Mouse (Mus musculus) heart, embryonic 12.5 days (tissue): ENCODE results near the gene Cptp. TPM values are rescaled to one million over a fixed set of nuclear protein-coding genes. Genes with fewer than 3 reads are reported as not detected.

Source experiments
- ATAC-seq: fragments of 200-750 bp; cut with Nextera tagmentation; 2 replicates; pipeline ENCODE4 v1.8.0; 2017; ENCODE audit warnings: moderate TSS enrichment, moderate library complexity; ENCODE audit not compliant: insufficient number of reproducible peaks, low FRiP score
- H3K27ac ChIP-seq: fragments of 300-500 bp; sonication (generic); 2 replicates; pipeline ENCODE4 v1.5.1; 2016; ENCODE audit warnings: mild to moderate bottlenecking, moderate library complexity; ENCODE audit not compliant: poor library complexity, severe bottlenecking
- H3K27me3 ChIP-seq: fragments of 300-500 bp; sonication (generic); replicated peaks from 2 replicates; pipeline ENCODE4 v1.6.1; 2016; ENCODE audit warnings: mild to moderate bottlenecking, moderate library complexity
- H3K36me3 ChIP-seq: fragments of 300-500 bp; sonication (generic); 2 replicates; pipeline ENCODE4 v1.6.1; 2016; ENCODE audit warnings: mild to moderate bottlenecking, moderate library complexity
- H3K4me1 ChIP-seq: fragments of 300-500 bp; sonication (generic); replicated peaks from 2 replicates; pipeline ENCODE4 v1.6.1; 2016; ENCODE audit warnings: mild to moderate bottlenecking
- H3K4me2 ChIP-seq: fragments of 300-500 bp; sonication (generic); 2 replicates; pipeline ENCODE4 v1.6.1; 2016; ENCODE audit warnings: mild to moderate bottlenecking, moderate library complexity
- H3K4me3 ChIP-seq: fragments of 300-500 bp; sonication (generic); 2 replicates; pipeline ENCODE4 v1.5.1; 2016; ENCODE audit warnings: mild to moderate bottlenecking
- H3K9ac ChIP-seq: fragments of 300-500 bp; sonication (generic); 2 replicates; pipeline ENCODE4 v1.6.1; 2016; ENCODE audit warnings: mild to moderate bottlenecking, moderate library complexity
- H3K9me3 ChIP-seq: fragments of 300-500 bp; sonication (generic); replicated peaks from 2 replicates; pipeline ENCODE4 v1.6.1; 2016; ENCODE audit warnings: mild to moderate bottlenecking, moderate library complexity
- WGBS: fragments of 180-500 bp; shearing (Covaris S2); methylation state at CpG from one replicate; pipeline ENCODE4 v1.1.7; 2016; 5-methylcytosine and 5-hydroxymethylcytosine counted together
- polyA plus RNA-seq: library from polyadenylated mRNA; unstranded; fragments of >200 nt; fragmentation: Nextera tagmentation; extraction: Ambion mirVana; gene quantifications from 2 replicates; pipeline ENCODE4 v1.2.1, GENCODE M21; 2016

Cptp gene
- polyA plus RNA-seq, 1 experiment from 2014 or later, result 9.2 TPM

DNA sequence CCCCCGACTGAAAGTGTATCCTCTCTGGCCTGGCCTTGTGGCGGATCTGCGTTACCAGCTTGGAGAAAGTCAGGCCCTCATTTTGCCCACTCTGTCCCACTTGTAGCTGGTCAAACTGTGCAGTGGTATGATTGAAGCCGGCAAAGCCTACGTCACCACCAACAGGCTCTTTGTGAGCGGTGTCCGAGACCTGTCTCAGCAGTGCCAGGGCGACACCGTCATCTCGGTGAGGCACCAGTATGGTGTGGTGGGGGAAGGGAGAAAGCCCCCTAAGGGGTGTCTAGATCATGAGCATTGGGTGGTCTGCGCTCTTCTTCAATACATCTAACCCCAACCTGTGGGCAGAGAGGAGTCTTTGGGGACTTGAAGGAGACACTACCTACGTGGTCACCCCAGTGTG is 27.2 kb upstream of the Cptp start:
- Histone ChIP-seq H3K27me3 (no peaks in the 10 kb centered on the region), H3K4me2 (no peak overlapping the region), H3K4me1 (peaks cover 35% of the 10 kb centered on the region), H3K36me3 (peaks cover 48% of the 10 kb centered on the region), H3K27ac (no peak overlapping the region), H3K9ac (no peak overlapping the region), H3K9me3 (no peaks in the 10 kb centered on the region), H3K4me3 (no peak overlapping the region)
- WGBS, result 92% methylated on average over 12 of the region's 12 CpGs
- no peak for ATAC-seq

DNA sequence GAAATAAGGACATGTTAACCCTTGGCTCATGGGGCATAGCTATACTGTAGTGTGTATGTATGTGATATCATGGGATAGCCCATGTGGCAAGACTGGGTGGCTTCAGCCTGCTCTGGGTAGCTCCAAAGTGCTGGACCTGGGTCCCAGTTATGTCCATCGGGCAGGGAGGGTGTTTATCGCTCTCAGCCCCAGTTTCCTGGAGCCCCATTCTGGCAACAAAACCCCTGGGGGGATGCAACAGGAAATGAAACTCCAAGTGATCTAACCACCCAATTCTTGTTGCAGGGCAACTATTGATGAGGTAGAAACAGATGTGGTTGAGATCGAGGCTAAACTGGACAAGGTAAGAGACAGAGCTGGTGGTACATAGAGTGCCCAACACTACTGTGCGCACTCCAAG is 26.6 kb upstream of the Cptp start:
- ATAC-seq, result no peak
- H3K9me3 ChIP-seq, result no peaks in the 10 kb centered on the region
- 86% methylated on average over 4 of the region's 4 CpGs for WGBS

DNA sequence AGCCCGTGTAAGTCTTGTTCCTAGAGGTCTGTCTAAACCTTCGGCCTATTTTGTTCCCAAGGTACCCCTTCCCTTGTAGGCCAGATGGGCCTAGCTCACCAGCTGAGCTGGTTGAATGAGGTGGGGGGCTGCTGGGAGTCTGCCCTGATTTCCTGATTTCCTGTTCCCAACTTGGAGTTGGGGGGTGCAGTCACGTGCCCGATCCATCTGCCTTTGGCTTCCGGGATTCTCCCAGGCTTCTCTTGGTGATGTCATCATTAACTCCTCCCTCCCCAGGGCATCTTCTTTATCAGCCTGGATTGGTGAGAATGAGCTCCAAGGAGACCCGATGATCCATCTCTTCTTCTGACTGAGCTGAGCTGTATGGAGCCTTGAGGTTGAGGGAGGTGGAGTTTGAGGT is 26.0 kb upstream of the Cptp start:
- H3K27ac ChIP-seq, result no peak overlapping the region
- WGBS, result 35% methylated on average over 6 of the region's 6 CpGs

More for the DNA sequence above, 26.6 kb upstream of the Cptp start:
- Histone ChIP-seq H3K4me1 (peaks cover 34% of the 10 kb centered on the region), H3K27me3 (no peaks in the 10 kb centered on the region), H3K27ac (no peak overlapping the region), H3K36me3 (peaks cover 42% of the 10 kb centered on the region), H3K4me2 (no peak overlapping the region), H3K9ac (no peak overlapping the region), H3K4me3 (no peak overlapping the region)

DNA sequence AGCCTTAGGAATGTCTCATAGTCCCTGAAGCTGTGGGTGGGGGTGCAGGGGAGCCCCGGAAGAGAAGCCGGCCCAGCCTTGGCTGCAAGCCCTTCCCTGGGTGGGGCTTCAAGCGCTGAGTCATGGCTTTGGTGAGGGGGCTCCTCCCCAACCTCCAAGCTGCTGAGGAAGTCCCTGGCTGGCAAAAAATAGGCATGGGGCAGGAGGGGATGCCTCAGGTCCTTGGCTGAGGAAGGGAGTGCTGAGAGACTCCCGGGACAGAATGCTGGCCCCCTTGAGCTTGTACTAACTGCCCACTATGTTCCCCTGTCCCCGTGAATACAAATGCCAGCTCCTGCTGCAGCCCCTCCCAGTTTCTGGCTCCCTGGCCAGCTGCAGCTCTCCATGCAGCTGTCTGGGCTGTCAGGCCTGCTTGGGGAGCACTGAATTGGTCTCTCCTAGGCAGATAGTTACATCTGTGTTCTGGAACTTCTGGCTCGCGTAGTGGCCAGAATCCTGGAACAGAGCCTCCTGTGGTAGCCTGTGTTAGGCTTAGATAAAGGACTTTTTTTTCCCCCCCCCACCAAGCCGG is 25.2 kb upstream of the Cptp start:
- Histone ChIP-seq H3K9ac (peak overlapping the region; percentile 48), H3K4me1 (peaks cover 41% of the 10 kb centered on the region), H3K27ac (peak overlapping the region; percentile 34; the same call in 1 of the 2 replicates), H3K4me2 (peak overlapping the region; percentile 97), H3K9me3 (no peaks in the 10 kb centered on the region), H3K27me3 (no peaks in the 10 kb centered on the region), H3K4me3 (peak overlapping the region; percentile 1; the same call in 1 of the 2 replicates), H3K36me3 (peaks cover 33% of the 10 kb centered on the region)
- peak; percentile 52; the same call in 1 of the 2 replicates for ATAC-seq
- WGBS, result 23% methylated on average over 8 of the region's 8 CpGs

More for the DNA sequence above, 26.0 kb upstream of the Cptp start:
- Histone ChIP-seq H3K4me2 (0 out of 2 replicates have a peak overlapping the region, but pooled peaks have one; percentile 97), H3K4me3 (no peak overlapping the region), H3K9me3 (no peaks in the 10 kb centered on the region), H3K36me3 (peaks cover 37% of the 10 kb centered on the region), H3K9ac (no peak overlapping the region), H3K4me1 (peaks cover 39% of the 10 kb centered on the region), H3K27me3 (no peaks in the 10 kb centered on the region)
- ATAC-seq, result no peak

DNA sequence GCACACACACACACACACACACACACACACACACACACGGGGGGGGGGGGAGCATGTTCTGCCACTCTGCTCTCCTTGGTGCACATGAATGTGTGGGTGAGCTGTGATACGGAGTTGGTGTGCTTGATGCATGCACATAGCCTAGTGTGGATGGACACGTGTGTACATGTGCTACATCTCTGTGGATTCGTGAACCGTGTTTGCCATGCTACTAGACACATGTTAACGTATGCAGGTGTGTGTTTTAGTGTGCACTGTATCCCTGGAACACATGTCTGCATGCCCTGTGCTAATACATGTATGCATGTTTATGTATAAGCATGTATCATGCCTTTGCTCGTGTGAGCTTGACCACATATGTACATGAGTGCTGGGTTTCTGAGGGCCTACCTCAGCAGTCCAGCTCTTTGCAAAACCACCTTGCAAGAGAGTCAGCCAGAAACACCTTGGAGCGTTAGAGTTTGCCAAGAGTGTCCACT is 24.0 kb upstream of the Cptp start:
- Histone ChIP-seq H3K9me3 (no peaks in the 10 kb centered on the region), H3K27ac (no peak overlapping the region), H3K4me3 (peak overlapping the region; percentile 82), H3K9ac (peak overlapping the region; percentile 88), H3K27me3 (no peaks in the 10 kb centered on the region), H3K4me2 (peak overlapping the region; percentile 97), H3K4me1 (peaks cover 41% of the 10 kb centered on the region), H3K36me3 (peaks cover 33% of the 10 kb centered on the region)
- no peak for ATAC-seq
- WGBS, result 74% methylated on average over 8 of the region's 8 CpGs

DNA sequence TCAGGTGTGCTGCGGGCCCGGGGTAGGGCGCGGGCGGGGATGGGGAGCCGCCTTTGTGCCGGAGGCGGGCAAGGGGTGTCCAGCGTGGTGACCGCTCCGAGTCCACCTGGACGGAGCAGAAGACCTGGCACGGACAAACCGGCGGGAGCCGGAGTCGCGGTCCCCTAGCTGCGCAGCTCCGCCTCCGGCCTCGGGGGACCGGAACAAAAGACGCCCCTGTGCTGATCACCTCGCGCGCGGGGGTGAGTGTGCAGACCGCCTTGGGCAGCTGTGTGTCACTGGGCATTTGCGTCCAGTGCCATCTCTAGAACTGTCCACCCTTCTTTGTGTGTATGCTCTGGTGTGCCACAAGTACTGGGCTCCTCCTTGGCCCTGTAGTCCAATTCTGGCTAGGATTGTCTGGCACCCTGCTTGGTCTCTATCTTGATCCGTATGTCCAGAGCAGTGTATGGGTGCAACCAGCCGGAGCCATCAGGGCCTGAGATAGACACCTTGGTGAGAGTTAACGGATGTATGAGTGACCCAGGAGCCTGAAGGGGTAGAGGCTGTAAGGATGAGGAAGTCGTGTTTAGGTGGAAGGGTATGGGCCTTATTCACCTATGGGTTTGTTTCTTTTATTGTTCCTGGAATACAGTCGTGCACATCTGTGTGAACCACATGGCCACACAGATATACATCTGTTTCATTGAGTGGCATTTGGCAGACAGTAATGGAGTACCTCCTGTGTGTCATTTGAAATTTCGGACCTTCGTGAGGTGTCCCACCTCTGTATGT is 23.4 kb upstream of the Cptp start:
- 6% methylated on average over 37 of the region's 37 CpGs for WGBS
- ATAC-seq, result peak; percentile 27

DNA sequence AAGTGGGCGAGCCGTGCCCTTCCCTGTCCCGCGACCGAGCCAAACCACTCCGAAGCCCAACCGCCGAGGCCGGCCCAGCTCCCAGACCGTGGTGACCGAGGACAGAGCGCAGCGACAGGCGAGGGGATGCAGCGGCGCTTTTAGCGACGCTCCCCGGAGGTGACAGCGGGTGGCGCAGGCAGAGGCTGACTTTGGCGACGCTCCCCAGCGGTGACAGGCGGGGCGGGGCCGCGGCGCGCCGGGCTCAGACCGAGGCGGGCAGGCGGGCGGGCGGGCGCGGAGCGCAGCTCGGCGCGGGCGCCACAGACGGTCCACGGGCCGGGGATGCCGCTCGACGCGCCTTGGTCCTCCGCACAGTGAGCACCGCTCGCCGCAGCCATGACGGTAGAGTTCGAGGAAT is 22.8 kb upstream of the Cptp start:
- no peaks in the 10 kb centered on the region for H3K9me3 ChIP-seq
- peak overlapping the region; percentile 97 for H3K4me2 ChIP-seq
- peak overlapping the region; percentile 82 for H3K4me3 ChIP-seq
- peak overlapping the region; percentile 88 for H3K9ac ChIP-seq
- peak; percentile 94 for ATAC-seq
- H3K4me1 ChIP-seq, result peaks cover 41% of the 10 kb centered on the region
- no peaks in the 10 kb centered on the region for H3K27me3 ChIP-seq
- peak overlapping the region; percentile 93 for H3K27ac ChIP-seq
- H3K36me3 ChIP-seq, result peaks cover 39% of the 10 kb centered on the region
- under 1% methylated on average over 54 of the region's 56 CpGs for WGBS

More for the DNA sequence above, 23.4 kb upstream of the Cptp start:
- H3K36me3 ChIP-seq, result peaks cover 36% of the 10 kb centered on the region
- no peaks in the 10 kb centered on the region for H3K27me3 ChIP-seq
- H3K4me3 ChIP-seq, result peak overlapping the region; percentile 82
- H3K9me3 ChIP-seq, result no peaks in the 10 kb centered on the region
- peak overlapping the region; percentile 93; the same call in 1 of the 2 replicates for H3K27ac ChIP-seq
- H3K9ac ChIP-seq, result peak overlapping the region; percentile 88
- peaks cover 41% of the 10 kb centered on the region for H3K4me1 ChIP-seq
- H3K4me2 ChIP-seq, result peak overlapping the region; percentile 97

DNA sequence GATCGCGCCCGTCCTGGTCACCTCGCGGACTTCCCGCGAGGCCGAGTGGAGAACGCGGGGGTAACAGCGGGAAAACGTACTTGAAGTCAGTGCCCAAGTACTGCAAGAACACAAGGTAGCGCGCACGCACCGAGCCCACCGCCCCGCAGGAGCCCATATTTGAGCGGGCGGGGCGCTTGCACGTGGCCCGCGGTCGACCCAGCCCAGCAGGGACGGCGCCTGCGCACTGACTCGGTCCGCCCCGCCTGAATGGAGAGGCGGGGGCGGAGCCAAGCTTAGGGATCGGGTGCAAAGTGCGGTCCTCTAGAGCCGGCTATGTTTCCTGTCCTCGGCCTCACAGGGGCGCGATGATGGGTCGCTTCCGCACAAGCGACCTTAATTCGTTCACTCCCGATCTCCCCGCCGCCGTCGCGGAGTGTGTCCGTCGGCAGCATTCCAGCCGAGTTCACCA is 22.3 kb upstream of the Cptp start, which contains the start of the genes Pusl1 and Acap3:
TSS of gene Pusl1 (minus strand) at position 231 of the 451 bp plus-strand sequence.
TSS of gene Acap3 (plus strand) at position 272 of the 451 bp plus-strand sequence.
- 0% methylated on average over 52 of the region's 52 CpGs for WGBS
- Histone ChIP-seq H3K9me3 (no peaks in the 10 kb centered on the region), H3K4me2 (peak within 1 kb of the TSS; percentile 97), H3K36me3 (peaks cover 39% of the 10 kb centered on the region), H3K9ac (peak within 1 kb of the TSS; percentile 88), H3K4me1 (peaks cover 41% of the 10 kb centered on the region), H3K27me3 (no peaks in the 10 kb centered on the region), H3K27ac (peak within 1 kb of the TSS; percentile 93), H3K4me3 (peak within 1 kb of the TSS; percentile 82)
- ATAC-seq, result peak; percentile 93

DNA sequence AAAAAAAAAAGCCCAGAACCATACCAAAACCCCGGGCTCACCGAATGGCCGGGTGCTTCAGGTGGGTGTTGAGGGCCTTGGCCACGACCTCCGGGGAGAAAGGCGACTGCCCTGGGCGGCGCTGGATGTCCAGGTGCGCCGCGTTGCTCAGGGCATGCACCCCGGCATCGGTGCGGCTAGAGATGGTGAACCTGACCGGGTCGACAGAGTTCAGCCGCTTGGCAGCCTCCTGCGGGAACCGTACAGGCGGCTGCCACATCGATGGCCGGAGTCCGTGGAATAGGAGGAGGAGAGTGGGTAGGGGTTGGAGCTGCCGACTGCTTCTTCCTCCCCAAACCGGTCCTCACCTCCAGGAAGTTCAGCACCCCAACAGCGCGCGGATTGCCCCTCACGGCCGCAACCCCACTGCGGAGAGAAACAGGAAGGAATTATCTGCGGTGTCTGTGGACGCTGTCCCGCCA is 21.8 kb upstream of the Cptp start:
- Histone ChIP-seq H3K4me1 (peaks cover 41% of the 10 kb centered on the region), H3K4me2 (peak overlapping the region; percentile 97), H3K9me3 (no peaks in the 10 kb centered on the region), H3K27ac (no peak overlapping the region), H3K9ac (peak overlapping the region; percentile 84), H3K36me3 (peaks cover 39% of the 10 kb centered on the region), H3K27me3 (no peaks in the 10 kb centered on the region), H3K4me3 (peak overlapping the region; percentile 82)
- WGBS, result under 1% methylated on average over 34 of the region's 34 CpGs
- no peak for ATAC-seq

DNA sequence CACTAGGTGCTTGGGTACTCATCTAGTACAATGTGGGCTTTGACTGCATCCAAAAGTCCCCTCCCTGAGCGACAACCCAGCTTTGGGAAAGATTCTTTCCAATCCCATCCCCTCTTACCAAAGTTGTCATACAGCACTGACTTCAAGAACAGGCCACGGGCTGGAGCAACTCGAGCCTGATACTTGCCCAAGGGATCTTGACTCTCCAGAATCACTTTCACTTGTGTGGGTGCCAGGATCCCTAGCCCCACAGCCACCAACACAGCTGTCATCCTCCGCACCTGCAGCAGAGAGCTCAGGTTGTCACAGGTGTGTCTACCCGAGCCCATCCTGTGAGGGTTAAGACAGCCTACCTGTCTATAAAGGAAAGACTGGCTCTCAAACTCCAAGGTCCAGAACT is 20.1 kb upstream of the Cptp start:
- ATAC-seq, result no peak
- no peak overlapping the region for H3K4me3 ChIP-seq
- H3K27me3 ChIP-seq, result no peaks in the 10 kb centered on the region
- WGBS, result 82% methylated on average over 5 of the region's 5 CpGs
- peaks cover 30% of the 10 kb centered on the region for H3K4me1 ChIP-seq
- no peak overlapping the region for H3K27ac ChIP-seq
- no peak overlapping the region for H3K9ac ChIP-seq
- H3K36me3 ChIP-seq, result peaks cover 51% of the 10 kb centered on the region
- H3K4me2 ChIP-seq, result no peak overlapping the region
- no peaks in the 10 kb centered on the region for H3K9me3 ChIP-seq

DNA sequence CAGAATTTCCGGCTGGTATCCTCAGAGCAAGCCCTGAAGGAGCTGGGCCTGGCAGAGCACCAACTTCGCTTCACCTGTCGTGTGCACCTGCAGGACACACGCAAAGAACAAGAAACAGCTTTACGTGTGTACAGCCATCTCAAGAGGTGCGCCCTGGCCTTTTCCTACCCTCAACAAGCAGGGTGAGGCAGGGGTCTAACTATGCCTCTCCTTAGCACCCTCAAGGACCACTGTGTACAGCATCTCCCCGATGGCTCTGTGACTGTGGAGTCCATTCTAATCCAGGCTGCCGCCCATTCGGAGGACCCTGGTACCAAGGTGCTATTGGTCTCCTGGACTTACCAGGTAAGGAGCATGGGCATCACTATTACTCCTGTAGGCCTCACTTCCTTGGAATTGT is 18.9 kb upstream of the Cptp start:
- Histone ChIP-seq H3K9ac (no peak overlapping the region), H3K4me2 (no peak overlapping the region), H3K4me3 (no peak overlapping the region), H3K9me3 (no peaks in the 10 kb centered on the region), H3K27me3 (no peaks in the 10 kb centered on the region), H3K36me3 (peaks cover 55% of the 10 kb centered on the region), H3K4me1 (peaks cover 26% of the 10 kb centered on the region), H3K27ac (no peak overlapping the region)
- ATAC-seq, result no peak
- WGBS, result 92% methylated on average over 9 of the region's 9 CpGs
